Mouse (Mus musculus) lung, postnatal 0 days (tissue): ENCODE results near the gene Srp9.

ENCODE experiments used
- CTCF ChIP-seq: IDR thresholded peaks from 2 replicates; pipeline ENCODE4 v1.5.1; 2016; ENCODE audit warnings: antibody characterized with exemption, mild to moderate bottlenecking
- EP300 ChIP-seq: IDR thresholded peaks from 2 replicates; pipeline ENCODE4 v1.6.1; 2016; ENCODE audit warnings: antibody characterized with exemption, mild to moderate bottlenecking, control low read depth

DNA sequence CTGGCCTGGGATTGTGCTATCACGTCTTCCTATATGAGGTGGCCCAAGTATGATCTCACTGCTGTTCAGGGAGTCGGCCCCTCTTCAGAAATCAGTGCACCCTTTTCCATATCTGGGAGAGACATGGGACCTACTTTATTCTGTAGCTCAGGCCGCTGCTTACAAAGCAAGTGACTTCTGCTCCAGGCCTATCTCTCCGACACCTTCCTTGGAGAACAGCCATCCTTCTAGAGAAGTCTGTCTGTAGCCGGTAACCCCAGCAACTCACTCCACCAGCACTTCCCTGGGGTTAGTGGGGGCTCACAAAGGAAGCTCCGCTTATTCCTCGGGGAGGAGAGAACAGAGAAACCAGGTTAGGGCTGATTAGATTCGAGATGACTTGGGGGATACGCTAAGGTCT, 17.3 kb upstream of the Srp9 start:
- TF ChIP-seq EP300 (no peak), CTCF (no peak)
